Mouse (Mus musculus) heart, adult 2 months (tissue): ENCODE results near the gene Ikzf3. TPM values are rescaled to one million over a fixed set of nuclear protein-coding genes. Genes with fewer than 3 reads are reported as not detected.

Experiments used
- DNase-seq, 2 experiments: peaks; one replicate each; pipeline ENCODE4 v3.0.0; 2021
- H3K27ac ChIP-seq: fragments of 200-600 bp; 2 replicates; pipeline ENCODE4 v1.8.1; 2022
- H3K27me3 ChIP-seq: fragments of 200-500 bp; 2 replicates; pipeline ENCODE4 v1.6.1; 2012; ENCODE audit warnings: mild to moderate bottlenecking, low read length, inconsistent platforms, mixed read lengths; ENCODE audit not compliant: control insufficient read depth, insufficient read depth
- H3K36me3 ChIP-seq: fragments of 200-500 bp; 2 replicates; pipeline ENCODE4 v1.6.1; 2012; ENCODE audit warnings: low read length, inconsistent platforms; ENCODE audit not compliant: control insufficient read depth, insufficient read depth
- H3K4me1 ChIP-seq: fragments of 200-500 bp; 2 replicates; pipeline ENCODE4 v1.6.1; 2011; ENCODE audit warnings: low read length; ENCODE audit not compliant: control insufficient read depth, insufficient read depth
- H3K4me3 ChIP-seq: fragments of 200-600 bp; 2 replicates; pipeline ENCODE4 v1.8.1; 2022
- H3K79me2 ChIP-seq: fragments of 200-500 bp; replicated peaks from 2 replicates; pipeline ENCODE4 v1.6.1; 2012; ENCODE audit warnings: mild to moderate bottlenecking, inconsistent platforms, low read length, moderate library complexity, mixed read lengths; ENCODE audit not compliant: control insufficient read depth, insufficient read depth
- H3K9ac ChIP-seq: fragments of 200-500 bp; 2 replicates; pipeline ENCODE4 v1.6.1; 2012; ENCODE audit warnings: low read depth, mild to moderate bottlenecking, control low read depth, inconsistent platforms, low read length, mixed read lengths
- CTCF ChIP-seq: fragments of 200-600 bp; IDR thresholded peaks from 2 replicates; pipeline ENCODE4 v1.8.1; 2022; ENCODE audit warnings: antibody characterized with exemption, mild to moderate bottlenecking, moderate library complexity
- EP300 ChIP-seq: fragments of 200-500 bp; IDR thresholded peaks from 2 replicates; pipeline ENCODE4 v1.6.1; 2011; ENCODE audit warnings: low read depth, low read length, control low read depth; ENCODE audit not compliant: insufficient read depth
- POLR2A ChIP-seq: fragments of 200-500 bp; IDR thresholded peaks from 2 replicates; pipeline ENCODE4 v1.6.1; 2011; ENCODE audit warnings: mild to moderate bottlenecking, low read depth, low read length, control low read depth; ENCODE audit not compliant: insufficient read depth
- WGBS: fragments of 180-500 bp; shearing (Covaris S2); methylation state at CpG from one replicate; pipeline ENCODE4 v1.1.7; 2018; 5-methylcytosine and 5-hydroxymethylcytosine counted together
- intact Hi-C: fragments of 180-260 bp; cut with DNase I; formaldehyde crosslinking; loops from one replicate; pipeline ENCODE4 v1.15.1; 2025
- polyA plus RNA-seq: library from polyadenylated mRNA; depleted of rRNA; stranded (reverse); fragments of >200 nt; gene quantifications from 2 replicates; pipeline ENCODE4 v1.2.3, GENCODE M21; 2012
- total RNA-seq, 2 experiments: library from RNA; stranded (reverse); gene quantifications; 2 replicates each; pipeline ENCODE4 v1.2.3; 2021

The Ikzf3 gene
- total and polyA plus RNA-seq, 3 experiments: 0.94 to 1.5 (median 1.5) TPM

DNA sequence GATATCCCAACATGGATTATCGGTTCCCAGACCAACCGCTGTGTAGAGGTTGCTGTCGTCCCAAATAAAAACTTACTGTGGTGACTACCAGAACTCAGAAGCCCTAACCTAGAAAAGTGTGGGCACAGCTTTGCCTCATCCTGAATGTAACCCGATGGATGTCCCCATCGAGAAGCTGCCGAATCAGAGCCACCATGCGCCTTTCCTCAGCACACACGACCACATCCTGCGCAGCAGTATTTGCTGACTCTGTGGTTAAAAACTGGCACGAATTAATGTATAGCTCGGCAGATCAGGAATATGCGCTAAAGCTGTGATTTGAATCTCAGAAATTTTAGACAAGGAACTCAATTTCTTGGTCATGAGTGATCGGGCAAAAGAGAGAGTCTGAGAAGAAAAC lies 33.0 kb downstream of the Ikzf3 start:
- Histone ChIP-seq H3K4me1 (no peaks in the 10 kb centered on the region), H3K27me3 (no peaks in the 10 kb centered on the region), H3K79me2 (no peaks in the 10 kb centered on the region), H3K36me3 (no peaks in the 10 kb centered on the region), H3K4me3 (no peak overlapping the region), H3K27ac (no peak overlapping the region), H3K9ac (no peak overlapping the region)
- intact Hi-C loops: no loop called here
- TF ChIP-seq POLR2A (no peak), CTCF (no peak), EP300 (no peak)
- no peak for DNase-seq
- 93% methylated on average over 13 of the region's 13 CpGs for WGBS

DNA sequence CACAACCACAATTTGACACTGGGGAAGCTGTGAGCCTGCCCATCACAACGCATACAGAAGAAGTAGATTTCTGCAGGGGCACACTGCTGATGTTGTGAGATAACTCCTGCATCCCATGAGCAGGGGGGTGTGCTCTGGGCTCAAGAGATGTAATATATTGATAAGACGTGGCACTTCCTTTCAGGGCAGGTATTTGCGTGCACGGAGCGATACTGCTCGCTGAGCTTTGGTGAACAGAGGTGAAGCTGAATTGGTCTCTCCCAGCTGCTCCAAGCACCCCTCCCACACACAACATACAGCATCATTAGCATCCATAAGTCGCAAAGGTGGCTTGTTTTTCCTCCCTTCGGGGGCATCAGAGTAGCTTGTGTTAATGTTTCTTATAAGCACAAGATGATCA lies 35.7 kb downstream of the Ikzf3 start:
- H3K36me3 ChIP-seq: no peaks in the 10 kb centered on the region
- H3K4me3 ChIP-seq: no peak overlapping the region
- no peaks in the 10 kb centered on the region for H3K27me3 ChIP-seq
- 75% methylated on average over 8 of the region's 8 CpGs for WGBS
- H3K9ac ChIP-seq: no peak overlapping the region
- no peak overlapping the region for H3K27ac ChIP-seq
- no peak for DNase-seq
- TF ChIP-seq POLR2A (no peak), EP300 (no peak), CTCF (no peak)
- no peaks in the 10 kb centered on the region for H3K4me1 ChIP-seq
- intact Hi-C loops: no loop called here
- H3K79me2 ChIP-seq: no peaks in the 10 kb centered on the region

- no peaks in the 10 kb centered on the region for H3K27me3 ChIP-seq
- H3K4me3 ChIP-seq: no peak overlapping the region
- intact Hi-C loops: no loop called here
- no peak for TF ChIP-seq POLR2A
- TF ChIP-seq EP300: peak; percentile 63; the same call in 1 of the 2 replicates
- peak; percentile 20 for TF ChIP-seq CTCF
- H3K27ac ChIP-seq: no peak overlapping the region; the same call in 1 of the 2 replicates
- peak; percentile 53 to 80 for DNase-seq
- H3K4me1 ChIP-seq: no peaks in the 10 kb centered on the region
- 40% methylated on average over 7 of the region's 7 CpGs for WGBS
- H3K79me2 ChIP-seq: no peaks in the 10 kb centered on the region
- H3K36me3 ChIP-seq: no peaks in the 10 kb centered on the region
- H3K9ac ChIP-seq: no peak overlapping the region
These were observed 36.4 kb downstream of the Ikzf3 start for GRCm38 (mm10) chr11:98509434-98509833.

- DNase-seq: no peak
These were observed 40.9 kb downstream of the Ikzf3 start for GRCm38 (mm10) chr11:98504926-98505325.

DNA sequence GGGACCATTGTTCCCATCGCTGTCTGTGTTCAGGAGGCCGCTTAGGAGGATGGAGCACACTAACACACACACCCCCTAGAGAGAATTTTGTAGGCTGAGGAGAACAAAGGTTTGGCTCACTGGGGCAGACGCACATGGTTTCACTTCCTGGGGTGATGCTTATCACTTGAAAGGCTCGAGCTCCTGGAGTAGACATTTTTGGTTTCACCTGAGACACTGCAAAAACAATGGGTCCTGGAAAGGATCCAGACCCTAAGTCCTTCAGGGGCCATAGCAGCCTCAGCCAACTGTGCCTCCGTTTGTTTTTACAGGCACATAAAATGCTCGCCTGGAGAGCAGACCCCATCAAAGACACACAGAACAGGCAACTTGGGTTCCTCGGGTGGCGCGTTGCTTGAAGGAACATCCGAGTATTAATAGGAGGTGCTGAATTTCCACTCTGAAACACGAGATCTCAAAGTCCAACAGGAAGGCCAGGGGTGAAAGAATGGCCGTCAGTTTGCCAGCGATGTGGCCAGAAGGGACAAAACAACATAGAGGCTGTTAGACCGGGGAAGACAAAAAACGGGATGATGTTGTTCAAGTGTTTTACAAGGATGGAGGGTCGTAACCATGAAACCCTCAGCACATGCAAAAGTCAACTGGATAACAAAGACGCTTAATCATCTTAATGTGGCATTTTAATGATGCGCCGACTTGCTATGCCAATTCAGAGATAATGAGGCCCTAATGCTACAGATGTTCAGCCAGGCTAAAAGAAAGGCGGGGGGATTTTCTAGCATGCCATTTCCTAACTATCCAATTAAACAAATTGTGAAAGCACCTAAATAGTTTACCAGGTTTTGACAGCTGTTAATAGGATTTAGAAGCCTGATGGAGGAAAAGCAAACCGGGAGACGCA lies 48.2 kb downstream of the Ikzf3 start:
- Histone ChIP-seq H3K79me2 (no peaks in the 10 kb centered on the region), H3K27me3 (no peaks in the 10 kb centered on the region), H3K9ac (no peak overlapping the region), H3K27ac (no peak overlapping the region), H3K4me3 (no peak overlapping the region), H3K36me3 (no peaks in the 10 kb centered on the region), H3K4me1 (no peaks in the 10 kb centered on the region)
- TF ChIP-seq EP300: no peak
- TF ChIP-seq CTCF: no peak
- TF ChIP-seq POLR2A: no peak
- WGBS: 43% methylated on average over 22 of the region's 22 CpGs
- intact Hi-C loops: no loop called here
- DNase-seq: peak in 1 of 2 experiments; percentile 52

More at GRCm38 (mm10) chr11:98504926-98505325, 40.9 kb downstream of the Ikzf3 start:
- 68% methylated on average over 3 of the region's 3 CpGs for WGBS
- Histone ChIP-seq H3K36me3 (no peaks in the 10 kb centered on the region), H3K9ac (no peak overlapping the region), H3K4me3 (no peak overlapping the region), H3K79me2 (no peaks in the 10 kb centered on the region), H3K4me1 (no peaks in the 10 kb centered on the region), H3K27ac (no peak overlapping the region), H3K27me3 (no peaks in the 10 kb centered on the region)
- no peak for TF ChIP-seq POLR2A
- no peak for TF ChIP-seq EP300
- no peak for TF ChIP-seq CTCF
- intact Hi-C loops: no loop called here

- intact Hi-C loops: no loop called here
- Histone ChIP-seq H3K4me1 (no peaks in the 10 kb centered on the region), H3K79me2 (no peaks in the 10 kb centered on the region), H3K27me3 (no peaks in the 10 kb centered on the region), H3K9ac (no peak overlapping the region), H3K27ac (no peak overlapping the region), H3K4me3 (no peak overlapping the region), H3K36me3 (no peaks in the 10 kb centered on the region)
- no peak for TF ChIP-seq CTCF
- no peak for TF ChIP-seq EP300
- TF ChIP-seq POLR2A: no peak
- WGBS: 88% methylated on average over 5 of the region's 5 CpGs
- DNase-seq: no peak
These were observed 50.6 kb downstream of the Ikzf3 start for GRCm38 (mm10) chr11:98495176-98495719.
